Mouse (Mus musculus) heart, embryonic 13.5 days (tissue): ENCODE results near the gene H2al1b. TPM values are rescaled to one million over a fixed set of nuclear protein-coding genes. Genes with fewer than 3 reads are reported as not detected.

Experiments used
- polyA plus RNA-seq: library from polyadenylated mRNA; unstranded; fragments of >200 nt; fragmentation: Nextera tagmentation; extraction: Ambion mirVana; gene quantifications from 2 replicates; pipeline ENCODE4 v1.2.1, GENCODE M21; 2015

Gene H2al1b
- polyA plus RNA-seq, 1 experiment from 2014 or later = not detected

Other genes starting within 250 kb of the H2al1b start
- gene H2al1a, start 3.2 kb upstream of the H2al1b start, polyA plus RNA-seq = not detected in 2 replicates
- not detected in 2 replicates for gene H2al1c, start 3.2 kb downstream of the H2al1b start, polyA plus RNA-seq
- gene H2al1d, start 6.4 kb downstream of the H2al1b start, polyA plus RNA-seq = not detected in 2 replicates
- not detected in 2 replicates for gene H2al1e, start 9.5 kb downstream of the H2al1b start, polyA plus RNA-seq
- not detected in 2 replicates for gene H2al1f, start 12.7 kb downstream of the H2al1b start, polyA plus RNA-seq
- gene H2al1g, start 15.8 kb downstream of the H2al1b start, polyA plus RNA-seq = not detected in 2 replicates
- not detected in 2 replicates for gene H2al1h, start 19.1 kb downstream of the H2al1b start, polyA plus RNA-seq
- not detected in 2 replicates for gene H2al1i, start 22.2 kb downstream of the H2al1b start, polyA plus RNA-seq
- not detected in 2 replicates for gene H2al1j, start 25.4 kb downstream of the H2al1b start, polyA plus RNA-seq